Mouse (Mus musculus) liver, postnatal 0 days (tissue): ENCODE results near the gene N4bp2l1.

ENCODE experiments used
- CTCF ChIP-seq: sonication (generic); IDR thresholded peaks from 2 replicates; pipeline ENCODE4 v1.5.1; 2016; ENCODE audit warnings: antibody characterized with exemption, low read depth
- EP300 ChIP-seq: IDR thresholded peaks from 2 replicates; pipeline ENCODE4 v1.6.1; 2016; ENCODE audit warnings: antibody characterized with exemption, low read depth, mild to moderate bottlenecking

DNA sequence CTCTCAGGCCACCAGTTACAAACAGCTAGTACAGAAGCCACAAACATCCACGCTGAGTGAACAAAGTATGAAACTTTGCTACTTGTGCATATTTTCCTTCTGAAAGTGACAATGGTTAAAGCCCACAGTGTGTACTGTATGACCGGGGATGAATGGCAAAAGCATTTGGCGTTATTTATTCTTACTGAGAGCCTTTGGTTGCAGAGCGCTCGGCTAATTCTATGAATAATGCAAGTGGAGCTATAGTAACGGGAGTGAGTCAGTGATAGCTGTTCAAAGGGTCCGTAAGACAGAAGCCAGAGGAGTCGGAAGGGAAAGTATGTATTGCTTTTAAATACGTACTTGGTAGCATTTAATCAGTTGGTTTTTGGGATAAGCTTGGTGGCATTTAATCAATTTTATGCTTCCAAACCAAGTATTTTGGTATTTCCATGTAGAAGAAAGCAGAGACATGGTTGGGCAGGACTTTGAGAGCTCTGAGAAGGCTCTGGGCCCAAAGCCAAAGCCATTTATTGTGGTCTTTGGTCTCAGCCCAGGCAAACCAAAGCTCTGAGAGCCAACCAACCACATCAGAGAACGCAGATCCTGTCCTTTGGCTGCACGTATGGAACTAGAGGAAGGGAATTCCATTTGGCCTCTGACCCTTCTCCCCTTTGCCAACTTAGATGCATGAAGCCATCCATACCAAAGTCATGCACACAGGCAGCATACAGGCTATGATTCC lies 26.3 kb downstream of the N4bp2l1 start:
- TF ChIP-seq EP300 = no peak
- TF ChIP-seq CTCF = no peak
